Mouse (Mus musculus): ENCODE measurements around the gene Pdik1l.

GRCm38 (mm10) chr4:134307367-134308072 lies 19.8 kb upstream of the Pdik1l start:
- TF ChIP-seq CTCF (IDR thresholded peaks at IDR 0.05; ENCODE audit: borderline replicate concordance, insufficient read depth, low read depth, low read length) (no peak), POLR2A (IDR thresholded peaks at IDR 0.05; ENCODE audit: borderline replicate concordance, insufficient read depth, low read length) (no peak)
